Mouse (Mus musculus): Measurements from ENCODE around the gene Fam189a1. TPM values are rescaled to one million over a fixed set of nuclear protein-coding genes. Genes with fewer than 3 reads are reported as not detected.
A peak's percentile ranks its signal among the peaks of the same experiment; 100 is the strongest.

The Fam189a1 gene
- polyA plus RNA-seq, 1 experiment from 2014 or later = 0.46 TPM

- H3K36me3 ChIP-seq (ENCODE audit: insufficient read depth) = no peaks in the 10 kb centered on the region
- no peak overlapping the region for H3K27ac ChIP-seq (ENCODE audit: low read depth)
- no peak for DNase-seq
- no peaks in the 10 kb centered on the region for H3K4me1 ChIP-seq (ENCODE audit: insufficient read depth)
- no peaks in the 10 kb centered on the region for H3K27me3 ChIP-seq (ENCODE audit: insufficient read depth, low read length)
- WGBS = 72% methylated on average over 8 of the region's 8 CpGs
- no peak for ATAC-seq (ENCODE audit: insufficient read depth)
- no peak for TF ChIP-seq CTCF (IDR thresholded peaks at IDR 0.05; ENCODE audit: low read depth)
- H3K4me2 ChIP-seq = no peak overlapping the region
- H3K9ac ChIP-seq = no peak overlapping the region
- no peak overlapping the region for H3K4me3 ChIP-seq (ENCODE audit: low read depth, low read length)
- no peaks in the 10 kb centered on the region for H3K9me3 ChIP-seq (ENCODE audit: low read depth, low read length)
Measured at GRCm38 (mm10) chr7:65018036-65018679, 138.2 kb downstream of the Fam189a1 start.

GRCm38 (mm10) chr7:65017348-65017747 lies 139.0 kb downstream of the Fam189a1 start:
- no peak for ATAC-seq (ENCODE audit: insufficient read depth)

GRCm38 (mm10) chr7:65011133-65011532 lies 145.2 kb downstream of the Fam189a1 start:
- H3K9me3 ChIP-seq (ENCODE audit: low read depth, low read length) = no peaks in the 10 kb centered on the region
- no peak for TF ChIP-seq CTCF (IDR thresholded peaks at IDR 0.05; ENCODE audit: low read depth)
- no peak overlapping the region for H3K4me3 ChIP-seq (ENCODE audit: low read depth, low read length)
- no peaks in the 10 kb centered on the region for H3K4me1 ChIP-seq (ENCODE audit: insufficient read depth)
- H3K4me2 ChIP-seq = no peak overlapping the region
- no peak overlapping the region for H3K9ac ChIP-seq
- H3K36me3 ChIP-seq (ENCODE audit: insufficient read depth) = no peaks in the 10 kb centered on the region
- WGBS = 34% methylated on average over 6 of the region's 6 CpGs
- H3K27ac ChIP-seq (ENCODE audit: low read depth) = no peak overlapping the region
- no peaks in the 10 kb centered on the region for H3K27me3 ChIP-seq (ENCODE audit: insufficient read depth, low read length)
- DNase-seq (peak; percentile 49), ATAC-seq (ENCODE audit: insufficient read depth) (peak; percentile 63; the same call in 1 of the 2 replicates)

More at GRCm38 (mm10) chr7:65017348-65017747, 139.0 kb downstream of the Fam189a1 start:
- TF ChIP-seq CTCF (IDR thresholded peaks at IDR 0.05; ENCODE audit: low read depth) = no peak
- Histone ChIP-seq H3K9me3 (ENCODE audit: low read depth, low read length) (no peaks in the 10 kb centered on the region), H3K27me3 (ENCODE audit: insufficient read depth, low read length) (no peaks in the 10 kb centered on the region), H3K27ac (ENCODE audit: low read depth) (no peak overlapping the region), H3K4me2 (no peak overlapping the region), H3K4me1 (ENCODE audit: insufficient read depth) (no peaks in the 10 kb centered on the region), H3K9ac (no peak overlapping the region), H3K4me3 (ENCODE audit: low read depth, low read length) (no peak overlapping the region), H3K36me3 (ENCODE audit: insufficient read depth) (no peaks in the 10 kb centered on the region)
- WGBS = 52% methylated on average over 5 of the region's 5 CpGs
- no peak for DNase-seq

- Histone ChIP-seq H3K9me3 (ENCODE audit: low read depth, low read length) (no peaks in the 10 kb centered on the region), H3K36me3 (ENCODE audit: insufficient read depth) (no peaks in the 10 kb centered on the region), H3K4me2 (no peak overlapping the region), H3K4me3 (ENCODE audit: low read depth, low read length) (no peak overlapping the region), H3K4me1 (ENCODE audit: insufficient read depth) (no peaks in the 10 kb centered on the region), H3K27ac (ENCODE audit: low read depth) (no peak overlapping the region), H3K9ac (no peak overlapping the region), H3K27me3 (ENCODE audit: insufficient read depth, low read length) (no peaks in the 10 kb centered on the region)
- no peak for TF ChIP-seq CTCF (IDR thresholded peaks at IDR 0.05; ENCODE audit: low read depth)
- ATAC-seq (ENCODE audit: insufficient read depth) (no peak), DNase-seq (no peak)
- WGBS = 51% methylated on average over 6 of the region's 6 CpGs
Measured at GRCm38 (mm10) chr7:65010275-65010674, 146.1 kb downstream of the Fam189a1 start.

- no peak for TF ChIP-seq CTCF (IDR thresholded peaks at IDR 0.05; ENCODE audit: low read depth)
- no peak for ATAC-seq (ENCODE audit: insufficient read depth)
- no peaks in the 10 kb centered on the region for H3K27me3 ChIP-seq (ENCODE audit: insufficient read depth, low read length)
Measured at GRCm38 (mm10) chr7:65005731-65006130, 150.6 kb downstream of the Fam189a1 start.

GRCm38 (mm10) chr7:64999718-65000214 lies 156.6 kb downstream of the Fam189a1 start:
- no peak overlapping the region for H3K4me3 ChIP-seq (ENCODE audit: low read depth, low read length)
- no peak overlapping the region for H3K9ac ChIP-seq
- H3K4me2 ChIP-seq = no peak overlapping the region
- H3K4me1 ChIP-seq (ENCODE audit: insufficient read depth) = no peaks in the 10 kb centered on the region
- no peaks in the 10 kb centered on the region for H3K9me3 ChIP-seq (ENCODE audit: low read depth, low read length)
- H3K36me3 ChIP-seq (ENCODE audit: insufficient read depth) = no peaks in the 10 kb centered on the region
- no peaks in the 10 kb centered on the region for H3K27me3 ChIP-seq (ENCODE audit: insufficient read depth, low read length)
- DNase-seq (no peak), ATAC-seq (ENCODE audit: insufficient read depth) (no peak)
- no peak for TF ChIP-seq CTCF (IDR thresholded peaks at IDR 0.05; ENCODE audit: low read depth)
- 58% methylated on average over 4 of the region's 4 CpGs for WGBS
- H3K27ac ChIP-seq (ENCODE audit: low read depth) = no peak overlapping the region

More at GRCm38 (mm10) chr7:65005731-65006130, 150.6 kb downstream of the Fam189a1 start:
- H3K4me1 ChIP-seq (ENCODE audit: insufficient read depth) = no peaks in the 10 kb centered on the region
- no peak for DNase-seq
- no peak overlapping the region for H3K27ac ChIP-seq (ENCODE audit: low read depth)
- H3K4me3 ChIP-seq (ENCODE audit: low read depth, low read length) = no peak overlapping the region
- H3K36me3 ChIP-seq (ENCODE audit: insufficient read depth) = no peaks in the 10 kb centered on the region
- no peaks in the 10 kb centered on the region for H3K9me3 ChIP-seq (ENCODE audit: low read depth, low read length)
- no peak overlapping the region for H3K4me2 ChIP-seq
- no peak overlapping the region for H3K9ac ChIP-seq
- 63% methylated on average over 2 of the region's 2 CpGs for WGBS

- Histone ChIP-seq H3K4me3 (ENCODE audit: low read depth, low read length) (no peak overlapping the region), H3K4me1 (ENCODE audit: insufficient read depth) (no peaks in the 10 kb centered on the region), H3K9me3 (ENCODE audit: low read depth, low read length) (no peaks in the 10 kb centered on the region), H3K9ac (no peak overlapping the region), H3K36me3 (ENCODE audit: insufficient read depth) (no peaks in the 10 kb centered on the region), H3K27me3 (ENCODE audit: insufficient read depth, low read length) (no peaks in the 10 kb centered on the region), H3K27ac (ENCODE audit: low read depth) (no peak overlapping the region), H3K4me2 (no peak overlapping the region)
- WGBS = 89% methylated on average over 5 of the region's 5 CpGs
- ATAC-seq (ENCODE audit: insufficient read depth) = no peak
- DNase-seq = no peak
- TF ChIP-seq CTCF (IDR thresholded peaks at IDR 0.05; ENCODE audit: low read depth) = no peak
Measured at GRCm38 (mm10) chr7:64997743-64998142, 158.6 kb downstream of the Fam189a1 start.

Data from lung, embryonic 14.5 days (tissue).